Mouse (Mus musculus) heart, postnatal 36 days (tissue): ENCODE measurements at regions not wholly inside any gene's neighbourhood (a gene's known extent, or its start where the extent isn't known, plus 50 kb on each side); places are given as distances from the start of the nearest gene placed in this dataset.

Experiments used
- DNase-seq, 2 experiments: peaks; one replicate each; pipeline ENCODE4 v3.0.0; 2021 to 2022
- intact Hi-C: fragments of 180-260 bp; cut with DNase I; formaldehyde crosslinking; loops from one replicate; pipeline ENCODE4 v1.15.1; 2025

GRCm38 (mm10) chr1:179906115-179906514 is 54.2 kb upstream of the Cdc42bpa start:
- intact Hi-C loops, result no loop called here
- DNase-seq, result no peak

GRCm38 (mm10) chr1:179892711-179893110 is 67.6 kb upstream of the Cdc42bpa start:
- intact Hi-C loops, result no loop called here
- DNase-seq, result no peak

DNA sequence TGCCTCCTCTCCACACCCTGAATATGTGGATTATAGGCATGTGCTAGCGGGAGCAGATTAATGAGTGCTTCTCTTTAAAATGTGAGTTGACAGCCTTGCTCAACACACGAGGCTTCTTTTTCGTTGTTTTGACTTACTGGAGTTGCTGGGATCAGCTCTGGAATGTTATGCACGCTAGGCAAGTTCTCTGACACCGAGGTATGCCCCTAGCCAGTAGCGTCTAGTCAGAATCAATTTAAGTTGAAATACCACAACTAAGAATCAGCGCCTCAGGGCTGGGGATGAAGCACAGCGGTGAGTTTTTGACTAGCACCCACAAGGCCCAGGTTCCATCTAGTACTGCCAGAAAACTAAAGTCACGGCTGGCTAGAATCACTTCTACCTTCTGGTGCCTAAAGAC is 72.4 kb upstream of the Cdc42bpa start:
- DNase-seq, result no peak
- intact Hi-C loops, result loop anchor here (2.0 kb wide), 1 partner anchor 21 kb away; no protein-coding TSS in a partner anchor

DNA sequence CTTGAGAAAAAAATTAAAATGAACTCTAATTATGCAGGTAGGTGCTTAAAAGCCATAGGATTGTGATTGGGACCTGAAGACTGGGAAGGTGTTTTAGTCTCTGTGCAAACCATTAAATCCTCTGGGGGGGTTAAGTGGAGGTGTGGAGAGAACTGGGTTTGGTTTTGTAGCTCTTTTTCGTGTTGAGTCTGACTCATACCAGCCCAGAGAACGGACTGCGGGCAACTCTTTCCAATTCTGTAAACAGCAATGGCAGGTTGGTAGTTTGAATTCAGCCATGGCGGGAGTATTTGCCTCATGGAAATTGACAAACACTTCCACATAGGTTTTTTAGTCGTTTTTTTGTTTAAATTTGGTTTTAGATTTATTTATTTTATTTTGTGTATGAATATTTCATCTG is 77.7 kb upstream of the Ahctf1 start:
- no peak for DNase-seq

DNA sequence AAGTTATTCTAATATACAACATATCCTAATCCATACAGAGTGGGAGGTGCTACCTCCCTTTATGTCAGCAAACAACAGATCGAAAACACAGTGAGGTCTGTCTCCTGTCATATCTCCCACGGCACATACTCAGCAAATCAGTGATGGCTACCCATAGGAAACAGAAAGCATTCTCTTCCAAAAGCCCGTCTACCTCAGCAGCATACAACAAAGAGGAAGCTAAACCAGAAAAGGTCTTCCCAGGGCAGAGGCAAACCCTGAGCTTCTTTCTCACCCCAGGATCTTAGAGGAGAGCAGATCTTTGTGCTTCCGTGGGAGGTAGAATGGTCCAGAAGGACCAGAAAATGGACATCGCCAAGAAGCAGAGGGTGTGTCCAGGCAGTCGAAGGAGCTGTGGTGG is 74.4 kb upstream of the Ahctf1 start:
- intact Hi-C loops, result no loop called here
- DNase-seq, result no peak

More for the DNA sequence above, 77.7 kb upstream of the Ahctf1 start:
- intact Hi-C loops, result loop anchor here (5.0 kb wide), 1 partner anchor 56 kb away; no protein-coding TSS in a partner anchor

DNA sequence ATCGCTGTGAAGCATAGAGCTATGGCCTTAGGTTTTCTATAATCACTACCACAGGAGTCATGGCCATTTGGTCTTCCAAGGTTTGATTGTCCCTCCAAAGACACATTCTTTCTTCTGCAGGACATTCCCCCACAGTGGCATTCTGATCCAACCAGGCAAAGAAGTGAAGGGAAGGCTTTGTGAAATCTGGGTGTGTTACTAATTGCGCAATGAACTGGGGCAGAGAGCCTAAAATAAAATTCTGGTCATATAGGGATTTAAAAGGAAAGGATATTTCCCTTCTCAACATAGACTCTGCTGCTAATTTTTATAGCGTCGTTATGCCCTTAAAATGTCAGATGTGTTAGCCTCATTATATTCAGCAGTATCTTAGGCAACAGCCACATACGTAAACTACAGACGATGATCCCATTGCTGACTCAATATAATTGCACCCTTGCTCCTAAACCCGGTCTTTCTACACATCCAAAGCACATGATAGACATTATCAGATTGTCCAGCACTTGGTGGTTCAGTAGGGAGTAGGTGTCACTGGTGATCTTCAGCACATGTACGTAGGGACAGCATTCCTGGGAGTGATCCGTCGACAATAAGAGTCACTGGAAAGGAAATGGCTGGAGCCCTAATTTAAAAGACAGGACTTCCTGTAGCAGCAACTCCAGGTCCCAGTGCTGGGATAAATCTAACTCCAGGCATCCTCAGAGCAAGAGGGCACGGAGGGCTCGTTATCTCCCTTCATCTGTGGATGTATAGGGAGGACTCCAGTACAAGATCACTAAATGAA is 70.5 kb upstream of the Ahctf1 start:
- intact Hi-C loops, result no loop called here
- DNase-seq, result no peak

GRCm38 (mm10) chr1:179871961-179872360 is 68.5 kb upstream of the Ahctf1 start:
- intact Hi-C loops, result no loop called here
- DNase-seq, result no peak

DNA sequence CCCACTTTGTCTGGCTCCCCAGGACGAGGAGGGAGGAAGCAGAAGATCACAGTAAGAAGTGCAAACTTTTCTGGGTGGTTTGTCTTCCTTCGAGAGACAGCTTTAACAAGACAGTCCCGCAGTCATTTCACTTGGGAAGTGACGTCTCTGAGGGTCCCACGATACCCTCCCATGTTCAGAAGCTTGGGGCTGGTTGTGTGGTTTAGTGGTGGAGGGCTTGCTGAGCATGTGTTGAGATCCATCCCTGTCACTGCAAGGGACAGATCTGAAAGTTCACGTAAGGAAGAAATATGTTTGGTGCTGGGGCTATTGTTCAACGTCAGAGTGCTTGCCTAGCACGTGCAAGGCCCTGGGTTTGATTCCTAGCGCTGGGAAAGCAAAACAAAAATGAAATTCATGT is 65.2 kb upstream of the Ahctf1 start:
- intact Hi-C loops, result no loop called here
- no peak for DNase-seq

GRCm38 (mm10) chr1:179867493-179867892 is 64.0 kb upstream of the Ahctf1 start:
- no peak for DNase-seq
- intact Hi-C loops, result no loop called here

- intact Hi-C loops, result no loop called here
Measured at GRCm38 (mm10) chr1:179866056-179866772, 62.7 kb upstream of the Ahctf1 start.

GRCm38 (mm10) chr1:179865561-179865960 is 62.1 kb upstream of the Ahctf1 start:
- peak in 1 of 2 experiments; percentile 28 for DNase-seq
- intact Hi-C loops, result no loop called here

More at GRCm38 (mm10) chr1:179866056-179866772, 62.7 kb upstream of the Ahctf1 start:
- peak in 1 of 2 experiments; percentile 27 for DNase-seq

GRCm38 (mm10) chr1:179864537-179865226 is 61.2 kb upstream of the Ahctf1 start:
- intact Hi-C loops, result no loop called here
- no peak for DNase-seq

GRCm38 (mm10) chr1:179863420-179863819 is 59.9 kb upstream of the Ahctf1 start:
- intact Hi-C loops, result no loop called here
- DNase-seq, result peak; percentile 29

DNA sequence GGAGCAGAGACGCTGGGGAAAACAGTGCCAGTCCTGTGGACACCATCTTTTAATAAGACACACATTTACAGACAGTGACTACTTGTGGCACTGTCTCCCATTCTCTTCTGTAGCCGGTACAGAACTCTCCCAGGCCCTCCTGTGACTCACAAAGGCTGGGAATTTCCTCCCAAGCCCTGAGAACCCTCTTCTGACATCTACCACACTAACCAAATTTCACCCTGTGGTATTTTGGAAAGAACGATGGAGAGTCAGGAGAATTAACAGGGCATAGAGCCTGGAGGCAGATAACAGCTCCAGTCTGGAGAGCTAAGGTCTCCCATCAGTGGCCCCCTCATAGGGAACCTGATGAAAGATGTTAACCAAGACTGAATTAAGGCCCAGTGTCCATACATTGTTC is 59.5 kb upstream of the Ahctf1 start:
- DNase-seq, result no peak
- intact Hi-C loops, result no loop called here

- DNase-seq, result no peak
- intact Hi-C loops, result no loop called here
Measured at GRCm38 (mm10) chr1:179861776-179862175, 58.3 kb upstream of the Ahctf1 start.

DNA sequence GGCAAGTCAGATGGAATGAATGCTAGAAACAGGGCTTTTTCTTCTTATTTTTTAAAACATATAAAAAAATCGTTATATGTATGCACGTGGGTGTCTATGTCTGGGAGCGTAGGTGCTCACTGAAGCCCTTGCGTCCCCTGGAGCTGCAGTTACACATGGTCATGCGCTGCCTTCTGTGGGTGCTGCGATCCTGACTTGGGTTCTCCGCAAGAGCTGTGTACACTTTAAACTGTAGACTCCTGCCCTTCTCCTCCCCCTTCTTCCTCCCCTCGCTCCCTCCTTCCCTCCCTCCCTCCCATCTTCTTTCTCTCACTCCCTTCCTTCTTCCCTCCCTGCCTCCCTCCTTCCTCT is 56.0 kb upstream of the Ahctf1 start:
- DNase-seq, result no peak
- intact Hi-C loops, result loop anchor here (2.0 to 5.0 kb wide), 5 partner anchors 101 to 355 kb away; partner anchors contain the start of gene Cdc42bpa

GRCm38 (mm10) chr1:179858780-179859551 is 55.5 kb upstream of the Ahctf1 start:
- intact Hi-C loops, result loop anchor here (2.0 to 5.0 kb wide), 5 partner anchors 102 to 356 kb away; partner anchors contain the start of gene Cdc42bpa
- DNase-seq, result peak in 1 of 2 experiments; percentile 29

DNA sequence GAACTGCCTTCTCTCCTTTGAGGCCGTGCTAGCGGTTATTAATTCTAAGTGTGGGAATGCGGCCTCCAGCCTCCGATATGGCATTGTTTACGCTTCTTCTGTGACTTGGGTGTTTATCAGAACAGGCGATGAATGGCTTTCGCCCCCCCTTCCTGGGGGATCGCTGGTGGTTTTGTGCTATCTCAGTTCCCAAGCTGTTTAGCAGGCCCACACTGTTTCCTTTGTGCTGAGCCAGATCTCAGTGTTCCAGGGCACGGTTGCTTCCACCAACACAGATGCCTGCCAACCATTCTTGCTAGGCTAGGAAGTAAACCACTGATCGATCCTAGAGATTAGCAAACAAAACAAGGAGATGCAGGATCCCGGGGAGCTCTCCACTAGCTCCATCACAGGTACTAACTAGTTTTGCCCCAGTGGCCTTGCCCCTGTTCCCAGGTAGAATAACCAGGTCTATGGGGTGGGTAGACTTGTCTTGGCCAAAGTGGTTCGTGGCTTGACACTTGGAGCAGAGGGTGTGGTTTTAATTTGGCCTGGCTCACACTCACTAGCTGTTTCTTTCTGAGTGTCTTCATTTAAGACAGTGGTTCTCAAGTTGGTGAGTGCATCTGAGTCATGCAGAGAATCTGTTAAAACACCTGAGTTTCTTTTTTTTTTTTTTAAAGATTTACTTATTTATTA is 50.9 kb upstream of the Ahctf1 start:
- peak; percentile 25 to 54 for DNase-seq

More for the DNA sequence above, 50.9 kb upstream of the Ahctf1 start:
- intact Hi-C loops, result no loop called here
